Mouse (Mus musculus) thymus, adult 2 months (tissue): ENCODE data around the gene Olfr623.

Experiments used
- CTCF ChIP-seq: fragments of 200-500 bp; IDR thresholded peaks from 2 replicates; pipeline ENCODE4 v1.5.1; 2012; ENCODE audit warnings: mild to moderate bottlenecking, control low read depth, low read length, moderate library complexity, borderline replicate concordance; ENCODE audit not compliant: control insufficient read depth, poor library complexity, insufficient read depth; ENCODE audit errors: extremely low read depth
- POLR2A ChIP-seq: fragments of 200-500 bp; IDR thresholded peaks from 2 replicates; pipeline ENCODE4 v1.6.1; 2012; ENCODE audit warnings: mild to moderate bottlenecking, low read length, control low read depth, moderate library complexity; ENCODE audit not compliant: control insufficient read depth, poor library complexity, insufficient read depth; ENCODE audit errors: extremely low read depth

DNA sequence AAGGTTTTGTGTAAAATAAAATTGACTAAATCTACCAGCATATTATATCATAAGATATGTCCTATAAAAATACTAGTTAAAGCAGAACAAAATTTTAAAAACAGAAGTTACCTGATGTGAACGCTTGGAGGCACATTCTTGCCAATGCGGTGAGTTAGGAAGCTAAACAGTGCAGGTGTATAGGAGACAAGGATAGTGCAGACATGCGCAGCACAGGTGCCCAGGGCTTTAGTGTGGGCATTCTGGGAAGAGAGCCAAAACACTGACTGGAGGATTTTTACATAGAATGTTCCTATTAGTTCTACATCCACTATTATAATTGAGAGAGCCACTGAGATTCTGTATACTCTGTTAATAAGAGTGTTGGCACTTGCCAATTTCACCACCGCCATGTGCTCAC lies 36.0 kb upstream of the Olfr623 start:
- no peak for TF ChIP-seq CTCF
- TF ChIP-seq POLR2A, result no peak
